Mouse (Mus musculus): ENCODE measurements at regions not wholly inside any gene's neighbourhood (a gene's known extent, or its start where the extent isn't known, plus 50 kb on each side); places are given as distances from the start of the nearest gene placed in this dataset.

DNA sequence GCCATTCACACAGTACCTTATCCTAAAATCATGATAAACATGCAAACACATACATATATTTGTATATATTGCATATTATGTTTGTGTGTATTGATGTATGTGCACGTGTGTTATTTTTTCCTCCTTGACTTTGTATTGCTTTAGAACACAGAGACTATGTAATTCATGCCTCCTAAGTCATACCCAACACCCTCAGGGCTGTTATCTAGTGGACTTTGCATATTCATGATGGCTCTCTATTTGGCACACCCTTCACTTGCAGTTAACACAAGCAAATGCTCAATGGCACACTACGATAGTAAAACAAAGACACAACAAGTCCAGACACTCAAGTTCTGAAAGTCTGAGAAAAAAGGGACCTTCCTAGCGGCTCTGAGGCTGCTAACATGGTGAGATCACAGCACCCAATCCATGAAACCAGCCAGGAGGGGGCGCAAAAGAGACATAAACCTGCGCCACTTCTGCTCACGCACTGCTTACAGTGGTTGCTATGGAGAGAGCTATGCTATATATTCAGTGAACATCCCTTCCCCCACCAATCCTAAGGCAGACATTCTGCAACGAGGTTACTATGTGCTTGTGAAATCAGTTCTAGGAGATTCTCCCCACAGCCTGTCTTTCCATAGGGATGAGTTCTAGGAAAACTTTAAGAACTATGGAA, 418.6 kb downstream of the Bckdhb start:
- Histone ChIP-seq H3K9ac (ENCODE audit: low read length) (no peak overlapping the region), H3K27me3 (ENCODE audit: control insufficient read depth, insufficient read depth, low read length) (no peaks in the 10 kb centered on the region), H3K4me3 (ENCODE audit: low read depth, low read length) (no peak overlapping the region), H3K9me3 (ENCODE audit: control insufficient read depth, low read length) (no peaks in the 10 kb centered on the region), H3K36me3 (ENCODE audit: control insufficient read depth, insufficient read depth, low read length) (no peaks in the 10 kb centered on the region), H3K4me1 (replicated peaks; ENCODE audit: control insufficient read depth, insufficient read depth) (no peaks in the 10 kb centered on the region), H3K4me2 (replicated peaks; ENCODE audit: low read depth) (no peak overlapping the region), H3K27ac (replicated peaks) (no peak overlapping the region)
- peak; percentile 84 for ATAC-seq (ENCODE audit: low FRiP score, low TSS enrichment)
- WGBS: 16% methylated on average over 7 of the region's 7 CpGs
- peak; percentile 88 for DNase-seq (ENCODE audit: low spot score)
- TF ChIP-seq EP300 (optimal IDR thresholded peaks at IDR 0.05) (no peak), CTCF (IDR thresholded peaks at IDR 0.05; ENCODE audit: low read depth) (peak; percentile 91)

- no peak overlapping the region for H3K4me3 ChIP-seq (ENCODE audit: low read depth, low read length)
- no peaks in the 10 kb centered on the region for H3K36me3 ChIP-seq (ENCODE audit: control insufficient read depth, insufficient read depth, low read length)
- ATAC-seq (ENCODE audit: low FRiP score, low TSS enrichment): no peak
- no peak overlapping the region for H3K9ac ChIP-seq (ENCODE audit: low read length)
- H3K27me3 ChIP-seq (ENCODE audit: control insufficient read depth, insufficient read depth, low read length): no peaks in the 10 kb centered on the region
- DNase-seq (ENCODE audit: low spot score): no peak
- TF ChIP-seq EP300 (optimal IDR thresholded peaks at IDR 0.05) (no peak), CTCF (IDR thresholded peaks at IDR 0.05; ENCODE audit: low read depth) (no peak)
- no peaks in the 10 kb centered on the region for H3K4me1 ChIP-seq (replicated peaks; ENCODE audit: control insufficient read depth, insufficient read depth)
- no peaks in the 10 kb centered on the region for H3K9me3 ChIP-seq (ENCODE audit: control insufficient read depth, low read length)
- WGBS: 53% methylated on average over 2 of the region's 2 CpGs
- H3K27ac ChIP-seq (replicated peaks): no peak overlapping the region
- no peak overlapping the region for H3K4me2 ChIP-seq (replicated peaks; ENCODE audit: low read depth)
Measured at GRCm38 (mm10) chr9:84350223-84350622, 425.3 kb downstream of the Bckdhb start.

DNA sequence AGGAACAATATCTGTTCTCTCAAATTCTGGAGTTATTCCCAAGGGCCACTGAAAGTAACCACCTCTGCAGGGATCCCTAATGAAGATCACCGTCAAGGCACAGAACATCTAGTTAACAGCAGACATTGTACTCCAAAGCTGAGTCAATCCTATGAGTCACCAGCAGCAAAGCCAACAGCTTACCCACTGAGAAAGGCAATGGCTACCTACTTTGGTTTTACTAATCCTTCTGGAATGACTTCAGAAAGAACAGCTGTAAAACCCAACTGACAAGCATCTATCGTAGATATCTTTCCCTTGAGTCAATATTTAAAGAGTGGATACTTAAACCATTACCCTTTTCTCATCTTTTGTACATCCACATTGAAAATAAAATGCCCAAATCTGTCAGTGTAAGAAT, 429.5 kb downstream of the Bckdhb start:
- no peaks in the 10 kb centered on the region for H3K36me3 ChIP-seq (ENCODE audit: control insufficient read depth, insufficient read depth, low read length)
- no peak overlapping the region for H3K9ac ChIP-seq (ENCODE audit: low read length)
- H3K4me1 ChIP-seq (replicated peaks; ENCODE audit: control insufficient read depth, insufficient read depth): no peaks in the 10 kb centered on the region
- TF ChIP-seq CTCF (IDR thresholded peaks at IDR 0.05; ENCODE audit: low read depth): no peak
- TF ChIP-seq EP300 (optimal IDR thresholded peaks at IDR 0.05): no peak
- WGBS: 48% methylated on average over 2 of the region's 2 CpGs
- no peak overlapping the region for H3K27ac ChIP-seq (replicated peaks)
- ATAC-seq (ENCODE audit: low FRiP score, low TSS enrichment) (no peak), DNase-seq (ENCODE audit: low spot score) (no peak)
- no peaks in the 10 kb centered on the region for H3K9me3 ChIP-seq (ENCODE audit: control insufficient read depth, low read length)
- no peak overlapping the region for H3K4me2 ChIP-seq (replicated peaks; ENCODE audit: low read depth)
- H3K27me3 ChIP-seq (ENCODE audit: control insufficient read depth, insufficient read depth, low read length): no peaks in the 10 kb centered on the region
- no peak overlapping the region for H3K4me3 ChIP-seq (ENCODE audit: low read depth, low read length)

DNA sequence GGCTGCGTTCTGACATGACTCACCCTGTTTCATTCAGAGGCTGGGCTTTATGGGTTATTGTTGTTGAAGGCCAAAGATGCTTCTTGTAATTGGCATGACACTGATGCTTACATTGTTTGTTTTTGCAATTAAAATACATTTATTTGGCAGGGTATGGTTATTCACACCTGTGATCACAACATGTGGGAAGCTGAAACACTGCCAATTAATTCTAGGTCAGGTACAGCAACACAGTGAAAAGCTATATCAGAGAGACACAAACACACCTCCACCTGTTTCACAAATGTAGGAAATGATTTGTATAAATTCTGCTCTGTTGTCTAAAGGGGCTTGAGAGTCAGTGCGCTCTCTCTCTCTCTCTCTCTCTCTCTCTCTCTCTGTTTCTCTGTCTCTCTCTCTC, 431.2 kb downstream of the Bckdhb start:
- ATAC-seq (ENCODE audit: low FRiP score, low TSS enrichment) (no peak), DNase-seq (ENCODE audit: low spot score) (no peak)
- Histone ChIP-seq H3K27ac (replicated peaks) (no peak overlapping the region), H3K4me3 (ENCODE audit: low read depth, low read length) (no peak overlapping the region), H3K4me1 (replicated peaks; ENCODE audit: control insufficient read depth, insufficient read depth) (no peaks in the 10 kb centered on the region), H3K9me3 (ENCODE audit: control insufficient read depth, low read length) (no peaks in the 10 kb centered on the region), H3K27me3 (ENCODE audit: control insufficient read depth, insufficient read depth, low read length) (no peaks in the 10 kb centered on the region), H3K36me3 (ENCODE audit: control insufficient read depth, insufficient read depth, low read length) (no peaks in the 10 kb centered on the region), H3K4me2 (replicated peaks; ENCODE audit: low read depth) (no peak overlapping the region), H3K9ac (ENCODE audit: low read length) (no peak overlapping the region)
- TF ChIP-seq CTCF (IDR thresholded peaks at IDR 0.05; ENCODE audit: low read depth): no peak
- no peak for TF ChIP-seq EP300 (optimal IDR thresholded peaks at IDR 0.05)
- WGBS: 93% methylated on average over 2 of the region's 2 CpGs

- Histone ChIP-seq H3K4me2 (replicated peaks; ENCODE audit: low read depth) (no peak overlapping the region), H3K27ac (replicated peaks) (no peak overlapping the region), H3K9me3 (ENCODE audit: control insufficient read depth, low read length) (no peaks in the 10 kb centered on the region), H3K4me1 (replicated peaks; ENCODE audit: control insufficient read depth, insufficient read depth) (no peaks in the 10 kb centered on the region), H3K9ac (ENCODE audit: low read length) (no peak overlapping the region), H3K27me3 (ENCODE audit: control insufficient read depth, insufficient read depth, low read length) (no peaks in the 10 kb centered on the region), H3K36me3 (ENCODE audit: control insufficient read depth, insufficient read depth, low read length) (no peaks in the 10 kb centered on the region), H3K4me3 (ENCODE audit: low read depth, low read length) (no peak overlapping the region)
- DNase-seq (ENCODE audit: low spot score): no peak
- no peak for ATAC-seq (ENCODE audit: low FRiP score, low TSS enrichment)
- TF ChIP-seq EP300 (optimal IDR thresholded peaks at IDR 0.05) (no peak), CTCF (IDR thresholded peaks at IDR 0.05; ENCODE audit: low read depth) (no peak)
- 43% methylated on average over 3 of the region's 3 CpGs for WGBS
Measured at GRCm38 (mm10) chr9:84359879-84360278, 434.9 kb downstream of the Bckdhb start.

DNA sequence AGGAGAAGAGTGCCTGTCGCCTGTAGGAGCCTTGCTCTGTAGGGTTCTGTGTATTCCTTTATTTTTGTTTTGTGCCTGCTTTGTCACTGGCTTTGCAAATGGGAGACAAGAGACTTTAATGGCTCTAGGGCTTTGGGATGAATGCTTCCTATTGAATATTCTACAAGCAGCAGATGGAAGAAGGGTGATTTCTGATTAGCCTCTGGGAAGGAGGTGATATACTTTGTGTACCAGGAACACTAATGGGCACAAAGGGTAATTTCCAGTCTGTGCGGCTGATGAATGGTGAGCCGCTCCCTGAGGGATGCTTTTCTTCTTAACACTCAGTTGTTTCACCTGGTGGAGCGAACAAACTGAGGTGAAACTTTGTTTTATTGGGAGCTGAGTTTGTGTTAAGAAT, 435.5 kb downstream of the Bckdhb start:
- DNase-seq (ENCODE audit: low spot score): no peak
- no peaks in the 10 kb centered on the region for H3K9me3 ChIP-seq (ENCODE audit: control insufficient read depth, low read length)
- H3K36me3 ChIP-seq (ENCODE audit: control insufficient read depth, insufficient read depth, low read length): no peaks in the 10 kb centered on the region
- H3K9ac ChIP-seq (ENCODE audit: low read length): no peak overlapping the region
- TF ChIP-seq CTCF (IDR thresholded peaks at IDR 0.05; ENCODE audit: low read depth) (no peak), EP300 (optimal IDR thresholded peaks at IDR 0.05) (no peak)
- no peaks in the 10 kb centered on the region for H3K27me3 ChIP-seq (ENCODE audit: control insufficient read depth, insufficient read depth, low read length)
- H3K4me1 ChIP-seq (replicated peaks; ENCODE audit: control insufficient read depth, insufficient read depth): no peaks in the 10 kb centered on the region
- no peak overlapping the region for H3K27ac ChIP-seq (replicated peaks)
- no peak overlapping the region for H3K4me2 ChIP-seq (replicated peaks; ENCODE audit: low read depth)
- no peak for ATAC-seq (ENCODE audit: low FRiP score, low TSS enrichment)
- H3K4me3 ChIP-seq (ENCODE audit: low read depth, low read length): no peak overlapping the region
- WGBS: 81% methylated on average over 4 of the region's 4 CpGs

Data from stomach, postnatal 0 days (tissue).